Mouse (Mus musculus): ENCODE data around the gene Npnt. TPM values are rescaled to one million over a fixed set of nuclear protein-coding genes. Genes with fewer than 3 reads are reported as not detected.

The Npnt gene
- polyA plus RNA-seq, 1 experiment from 2014 or later = 6.4 TPM

GRCm38 (mm10) chr3:132863843-132864242, 86.2 kb downstream of the Npnt start:
- Histone ChIP-seq H3K4me1 (ENCODE audit: control insufficient read depth, insufficient read depth, low read length) (no peaks in the 10 kb centered on the region), H3K9me3 (replicated peaks; ENCODE audit: control insufficient read depth, low read length) (no peaks in the 10 kb centered on the region), H3K4me2 (ENCODE audit: low read length) (no peak overlapping the region), H3K9ac (ENCODE audit: low read length) (no peak overlapping the region), H3K27ac (ENCODE audit: low read depth, low read length) (no peak overlapping the region), H3K27me3 (replicated peaks; ENCODE audit: control insufficient read depth, insufficient read depth, low read length) (no peaks in the 10 kb centered on the region), H3K36me3 (ENCODE audit: control insufficient read depth, insufficient read depth, low read length) (no peaks in the 10 kb centered on the region), H3K4me3 (ENCODE audit: low read depth, low read length) (no peak overlapping the region)
- ATAC-seq (no peak), DNase-seq (ENCODE audit: low spot score) (no peak)
- WGBS = 69% methylated on average over 13 of the region's 13 CpGs

- Histone ChIP-seq H3K27ac (ENCODE audit: low read depth, low read length) (no peak overlapping the region), H3K9me3 (replicated peaks; ENCODE audit: control insufficient read depth, low read length) (no peaks in the 10 kb centered on the region), H3K4me3 (ENCODE audit: low read depth, low read length) (no peak overlapping the region), H3K36me3 (ENCODE audit: control insufficient read depth, insufficient read depth, low read length) (no peaks in the 10 kb centered on the region), H3K27me3 (replicated peaks; ENCODE audit: control insufficient read depth, insufficient read depth, low read length) (no peaks in the 10 kb centered on the region), H3K4me1 (ENCODE audit: control insufficient read depth, insufficient read depth, low read length) (no peaks in the 10 kb centered on the region), H3K4me2 (ENCODE audit: low read length) (no peak overlapping the region), H3K9ac (ENCODE audit: low read length) (no peak overlapping the region)
- ATAC-seq = no peak
- no peak for DNase-seq (ENCODE audit: low spot score)
- 87% methylated on average over 8 of the region's 8 CpGs for WGBS
These were observed 89.3 kb downstream of the Npnt start for GRCm38 (mm10) chr3:132860796-132861195.

GRCm38 (mm10) chr3:132859573-132859972, 90.5 kb downstream of the Npnt start:
- no peak overlapping the region for H3K4me3 ChIP-seq (ENCODE audit: low read depth, low read length)
- ATAC-seq (no peak), DNase-seq (ENCODE audit: low spot score) (no peak)
- no peaks in the 10 kb centered on the region for H3K9me3 ChIP-seq (replicated peaks; ENCODE audit: control insufficient read depth, low read length)
- H3K27ac ChIP-seq (ENCODE audit: low read depth, low read length) = no peak overlapping the region
- no peaks in the 10 kb centered on the region for H3K4me1 ChIP-seq (ENCODE audit: control insufficient read depth, insufficient read depth, low read length)
- no peak overlapping the region for H3K4me2 ChIP-seq (ENCODE audit: low read length)
- H3K36me3 ChIP-seq (ENCODE audit: control insufficient read depth, insufficient read depth, low read length) = no peaks in the 10 kb centered on the region
- WGBS = 87% methylated on average over 7 of the region's 7 CpGs
- no peak overlapping the region for H3K9ac ChIP-seq (ENCODE audit: low read length)
- no peaks in the 10 kb centered on the region for H3K27me3 ChIP-seq (replicated peaks; ENCODE audit: control insufficient read depth, insufficient read depth, low read length)

GRCm38 (mm10) chr3:132858849-132859248, 91.2 kb downstream of the Npnt start:
- Histone ChIP-seq H3K9me3 (replicated peaks; ENCODE audit: control insufficient read depth, low read length) (no peaks in the 10 kb centered on the region), H3K4me2 (ENCODE audit: low read length) (no peak overlapping the region), H3K4me1 (ENCODE audit: control insufficient read depth, insufficient read depth, low read length) (no peaks in the 10 kb centered on the region), H3K27ac (ENCODE audit: low read depth, low read length) (no peak overlapping the region), H3K36me3 (ENCODE audit: control insufficient read depth, insufficient read depth, low read length) (no peaks in the 10 kb centered on the region), H3K27me3 (replicated peaks; ENCODE audit: control insufficient read depth, insufficient read depth, low read length) (no peaks in the 10 kb centered on the region), H3K4me3 (ENCODE audit: low read depth, low read length) (no peak overlapping the region), H3K9ac (ENCODE audit: low read length) (no peak overlapping the region)
- 64% methylated on average over 11 of the region's 11 CpGs for WGBS
- DNase-seq (ENCODE audit: low spot score) (no peak), ATAC-seq (no peak)

- DNase-seq (ENCODE audit: low spot score) (no peak), ATAC-seq (no peak)
- H3K9me3 ChIP-seq (replicated peaks; ENCODE audit: control insufficient read depth, low read length) = no peaks in the 10 kb centered on the region
- no peaks in the 10 kb centered on the region; the same call in 1 of the 2 replicates for H3K4me1 ChIP-seq (ENCODE audit: control insufficient read depth, insufficient read depth, low read length)
- no peak overlapping the region for H3K27ac ChIP-seq (ENCODE audit: low read depth, low read length)
- H3K27me3 ChIP-seq (replicated peaks; ENCODE audit: control insufficient read depth, insufficient read depth, low read length) = no peaks in the 10 kb centered on the region
- no peak overlapping the region for H3K9ac ChIP-seq (ENCODE audit: low read length)
- H3K4me2 ChIP-seq (ENCODE audit: low read length) = no peak overlapping the region
- no peaks in the 10 kb centered on the region for H3K36me3 ChIP-seq (ENCODE audit: control insufficient read depth, insufficient read depth, low read length)
- H3K4me3 ChIP-seq (ENCODE audit: low read depth, low read length) = no peak overlapping the region
- 86% methylated on average over 6 of the region's 6 CpGs for WGBS
These were observed 93.4 kb downstream of the Npnt start for GRCm38 (mm10) chr3:132856651-132857050.

GRCm38 (mm10) chr3:132855458-132856212, 94.5 kb downstream of the Npnt start:
- H3K27ac ChIP-seq (ENCODE audit: low read depth, low read length) = no peak overlapping the region
- 64% methylated on average over 9 of the region's 9 CpGs for WGBS
- H3K27me3 ChIP-seq (replicated peaks; ENCODE audit: control insufficient read depth, insufficient read depth, low read length) = no peaks in the 10 kb centered on the region
- no peak overlapping the region for H3K4me3 ChIP-seq (ENCODE audit: low read depth, low read length)
- DNase-seq (ENCODE audit: low spot score) (peak; percentile 22), ATAC-seq (no peak)
- no peaks in the 10 kb centered on the region; the same call in 1 of the 2 replicates for H3K4me1 ChIP-seq (ENCODE audit: control insufficient read depth, insufficient read depth, low read length)
- no peak overlapping the region for H3K4me2 ChIP-seq (ENCODE audit: low read length)
- no peaks in the 10 kb centered on the region for H3K9me3 ChIP-seq (replicated peaks; ENCODE audit: control insufficient read depth, low read length)
- no peaks in the 10 kb centered on the region for H3K36me3 ChIP-seq (ENCODE audit: control insufficient read depth, insufficient read depth, low read length)
- H3K9ac ChIP-seq (ENCODE audit: low read length) = no peak overlapping the region

- ATAC-seq = no peak
- DNase-seq (ENCODE audit: low spot score) = no peak
- Histone ChIP-seq H3K36me3 (ENCODE audit: control insufficient read depth, insufficient read depth, low read length) (no peaks in the 10 kb centered on the region), H3K27ac (ENCODE audit: low read depth, low read length) (no peak overlapping the region), H3K9ac (ENCODE audit: low read length) (no peak overlapping the region), H3K4me3 (ENCODE audit: low read depth, low read length) (no peak overlapping the region), H3K4me1 (ENCODE audit: control insufficient read depth, insufficient read depth, low read length) (no peaks in the 10 kb centered on the region; the same call in 1 of the 2 replicates), H3K9me3 (replicated peaks; ENCODE audit: control insufficient read depth, low read length) (no peaks in the 10 kb centered on the region), H3K4me2 (ENCODE audit: low read length) (no peak overlapping the region), H3K27me3 (replicated peaks; ENCODE audit: control insufficient read depth, insufficient read depth, low read length) (no peaks in the 10 kb centered on the region)
- WGBS = 90% methylated on average over 9 of the region's 9 CpGs
These were observed 95.8 kb downstream of the Npnt start for GRCm38 (mm10) chr3:132854271-132854670.

GRCm38 (mm10) chr3:132851841-132852728, 98.0 kb downstream of the Npnt start:
- H3K27me3 ChIP-seq (replicated peaks; ENCODE audit: control insufficient read depth, insufficient read depth, low read length) = no peaks in the 10 kb centered on the region
- no peaks in the 10 kb centered on the region for H3K36me3 ChIP-seq (ENCODE audit: control insufficient read depth, insufficient read depth, low read length)
- H3K9ac ChIP-seq (ENCODE audit: low read length) = no peak overlapping the region
- no peaks in the 10 kb centered on the region; the same call in 1 of the 2 replicates for H3K4me1 ChIP-seq (ENCODE audit: control insufficient read depth, insufficient read depth, low read length)
- DNase-seq (ENCODE audit: low spot score) = peak; percentile 31
- H3K4me3 ChIP-seq (ENCODE audit: low read depth, low read length) = no peak overlapping the region
- H3K9me3 ChIP-seq (replicated peaks; ENCODE audit: control insufficient read depth, low read length) = no peaks in the 10 kb centered on the region
- WGBS = 63% methylated on average over 28 of the region's 28 CpGs
- H3K4me2 ChIP-seq (ENCODE audit: low read length) = no peak overlapping the region
- H3K27ac ChIP-seq (ENCODE audit: low read depth, low read length) = no peak overlapping the region
- peak; percentile 35; the same call in 1 of the 2 replicates for ATAC-seq

GRCm38 (mm10) chr3:132851417-132851816, 98.7 kb downstream of the Npnt start:
- 47% methylated on average over 1 of the region's 1 CpGs for WGBS
- Histone ChIP-seq H3K9ac (ENCODE audit: low read length) (no peak overlapping the region), H3K9me3 (replicated peaks; ENCODE audit: control insufficient read depth, low read length) (no peaks in the 10 kb centered on the region), H3K4me1 (ENCODE audit: control insufficient read depth, insufficient read depth, low read length) (no peaks in the 10 kb centered on the region; the same call in 1 of the 2 replicates), H3K4me3 (ENCODE audit: low read depth, low read length) (no peak overlapping the region), H3K27me3 (replicated peaks; ENCODE audit: control insufficient read depth, insufficient read depth, low read length) (no peaks in the 10 kb centered on the region), H3K4me2 (ENCODE audit: low read length) (no peak overlapping the region), H3K27ac (ENCODE audit: low read depth, low read length) (no peak overlapping the region), H3K36me3 (ENCODE audit: control insufficient read depth, insufficient read depth, low read length) (no peaks in the 10 kb centered on the region)
- DNase-seq (ENCODE audit: low spot score) (no peak), ATAC-seq (no peak)
